Mouse (Mus musculus): ENCODE measurements around the gene Dusp5. TPM values are rescaled to one million over a fixed set of nuclear protein-coding genes. Genes with fewer than 3 reads are reported as not detected.

Dusp5 gene
- 3.0 TPM in 1 of 2 replicates, not detected in the other for polyA plus RNA-seq (2012; ENCODE audit: insufficient read depth, low replicate concordance)

GRCm38 (mm10) chr19:53528752-53529454, at the start of gene Dusp5:
Gene Dusp5, plus strand, starts transcription at chr19:53529109.
- Histone ChIP-seq H3K27me3 (replicated peaks) (peaks cover 60% of the 10 kb centered on the region), H3K4me3 (replicated peaks) (peak within 1 kb of the TSS; percentile 95), H3K4me1 (peaks cover 39% of the 10 kb centered on the region), H3K36me3 (replicated peaks; ENCODE audit: low read length) (no peaks in the 10 kb centered on the region), H3K9me3 (peaks cover 15% of the 10 kb centered on the region)
- TF ChIP-seq GATA1 (IDR thresholded peaks at IDR 0.05; ENCODE audit: borderline replicate concordance, low read length) (no peak), FLI1 (IDR thresholded peaks at IDR 0.05; ENCODE audit: low read length) (no peak)

GRCm38 (mm10) chr19:53479590-53479989, 49.3 kb upstream of the Dusp5 start:
- Histone ChIP-seq H3K27me3 (replicated peaks) (peaks cover 49% of the 10 kb centered on the region), H3K4me1 (peaks cover 10% of the 10 kb centered on the region), H3K4me3 (replicated peaks) (peak overlapping the region; percentile 57), H3K9me3 (no peaks in the 10 kb centered on the region), H3K36me3 (replicated peaks; ENCODE audit: low read length) (no peaks in the 10 kb centered on the region)
- TF ChIP-seq FLI1 (IDR thresholded peaks at IDR 0.05; ENCODE audit: low read length) (no peak), GATA1 (IDR thresholded peaks at IDR 0.05; ENCODE audit: borderline replicate concordance, low read length) (no peak)

GRCm38 (mm10) chr19:53482093-53482492, 46.8 kb upstream of the Dusp5 start:
- Histone ChIP-seq H3K9me3 (no peaks in the 10 kb centered on the region), H3K27me3 (replicated peaks) (peaks cover 39% of the 10 kb centered on the region), H3K36me3 (replicated peaks; ENCODE audit: low read length) (no peaks in the 10 kb centered on the region), H3K4me1 (peaks cover 10% of the 10 kb centered on the region), H3K4me3 (replicated peaks) (no peak overlapping the region)
- no peak for TF ChIP-seq GATA1 (IDR thresholded peaks at IDR 0.05; ENCODE audit: borderline replicate concordance, low read length)
- no peak for TF ChIP-seq FLI1 (IDR thresholded peaks at IDR 0.05; ENCODE audit: low read length)

- Histone ChIP-seq H3K4me3 (replicated peaks) (no peak overlapping the region), H3K9me3 (no peaks in the 10 kb centered on the region), H3K27me3 (replicated peaks) (peaks cover 39% of the 10 kb centered on the region)
Observed at GRCm38 (mm10) chr19:53482527-53482926, 46.4 kb upstream of the Dusp5 start.

GRCm38 (mm10) chr19:53483984-53484383, 44.9 kb upstream of the Dusp5 start:
- Histone ChIP-seq H3K4me1 (peaks cover 10% of the 10 kb centered on the region), H3K9me3 (no peaks in the 10 kb centered on the region), H3K27me3 (replicated peaks) (peaks cover 37% of the 10 kb centered on the region), H3K36me3 (replicated peaks; ENCODE audit: low read length) (no peaks in the 10 kb centered on the region), H3K4me3 (replicated peaks) (no peak overlapping the region)
- TF ChIP-seq GATA1 (IDR thresholded peaks at IDR 0.05; ENCODE audit: borderline replicate concordance, low read length) (no peak), FLI1 (IDR thresholded peaks at IDR 0.05; ENCODE audit: low read length) (no peak)

More at GRCm38 (mm10) chr19:53482527-53482926, 46.4 kb upstream of the Dusp5 start:
- Histone ChIP-seq H3K4me1 (peaks cover 10% of the 10 kb centered on the region), H3K36me3 (replicated peaks; ENCODE audit: low read length) (no peaks in the 10 kb centered on the region)
- TF ChIP-seq FLI1 (IDR thresholded peaks at IDR 0.05; ENCODE audit: low read length), result no peak
- TF ChIP-seq GATA1 (IDR thresholded peaks at IDR 0.05; ENCODE audit: borderline replicate concordance, low read length), result no peak

GRCm38 (mm10) chr19:53484918-53485317, 44.0 kb upstream of the Dusp5 start:
- H3K4me3 ChIP-seq (replicated peaks), result no peak overlapping the region
- H3K36me3 ChIP-seq (replicated peaks; ENCODE audit: low read length), result no peaks in the 10 kb centered on the region
- no peaks in the 10 kb centered on the region for H3K9me3 ChIP-seq
- no peak for TF ChIP-seq GATA1 (IDR thresholded peaks at IDR 0.05; ENCODE audit: borderline replicate concordance, low read length)
- no peak for TF ChIP-seq FLI1 (IDR thresholded peaks at IDR 0.05; ENCODE audit: low read length)
- H3K27me3 ChIP-seq (replicated peaks), result peaks cover 34% of the 10 kb centered on the region
- peaks cover 2% of the 10 kb centered on the region; the same call in 1 of the 2 replicates for H3K4me1 ChIP-seq

- no peak for TF ChIP-seq GATA1 (IDR thresholded peaks at IDR 0.05; ENCODE audit: borderline replicate concordance, low read length)
- no peak for TF ChIP-seq FLI1 (IDR thresholded peaks at IDR 0.05; ENCODE audit: low read length)
- no peaks in the 10 kb centered on the region for H3K4me1 ChIP-seq
- 0 out of 2 replicates have a peak, but pooled peaks cover 3% of the 10 kb centered on the region for H3K9me3 ChIP-seq
- H3K4me3 ChIP-seq (replicated peaks), result no peak overlapping the region
- H3K36me3 ChIP-seq (replicated peaks; ENCODE audit: low read length), result no peaks in the 10 kb centered on the region
- H3K27me3 ChIP-seq (replicated peaks), result peaks cover 32% of the 10 kb centered on the region
Observed at GRCm38 (mm10) chr19:53489187-53489586, 39.7 kb upstream of the Dusp5 start.

GRCm38 (mm10) chr19:53489910-53490309, 39.0 kb upstream of the Dusp5 start:
- no peaks in the 10 kb centered on the region for H3K4me1 ChIP-seq
- H3K36me3 ChIP-seq (replicated peaks; ENCODE audit: low read length), result no peaks in the 10 kb centered on the region
- 0 out of 2 replicates have a peak, but pooled peaks cover 3% of the 10 kb centered on the region for H3K9me3 ChIP-seq
- no peak overlapping the region for H3K4me3 ChIP-seq (replicated peaks)
- TF ChIP-seq FLI1 (IDR thresholded peaks at IDR 0.05; ENCODE audit: low read length), result no peak
- TF ChIP-seq GATA1 (IDR thresholded peaks at IDR 0.05; ENCODE audit: borderline replicate concordance, low read length), result no peak
- H3K27me3 ChIP-seq (replicated peaks), result peaks cover 34% of the 10 kb centered on the region

- TF ChIP-seq FLI1 (IDR thresholded peaks at IDR 0.05; ENCODE audit: low read length), result no peak
- TF ChIP-seq GATA1 (IDR thresholded peaks at IDR 0.05; ENCODE audit: borderline replicate concordance, low read length), result no peak
- no peaks in the 10 kb centered on the region for H3K36me3 ChIP-seq (replicated peaks; ENCODE audit: low read length)
- H3K9me3 ChIP-seq, result 0 out of 2 replicates have a peak, but pooled peaks cover 3% of the 10 kb centered on the region
- no peak overlapping the region for H3K4me3 ChIP-seq (replicated peaks)
- no peaks in the 10 kb centered on the region for H3K4me1 ChIP-seq
- peaks cover 40% of the 10 kb centered on the region for H3K27me3 ChIP-seq (replicated peaks)
Observed at GRCm38 (mm10) chr19:53490898-53491297, 38.0 kb upstream of the Dusp5 start.

GRCm38 (mm10) chr19:53492528-53492927, 36.4 kb upstream of the Dusp5 start:
- no peaks in the 10 kb centered on the region for H3K36me3 ChIP-seq (replicated peaks; ENCODE audit: low read length)
- peaks cover 39% of the 10 kb centered on the region for H3K27me3 ChIP-seq (replicated peaks)
- TF ChIP-seq FLI1 (IDR thresholded peaks at IDR 0.05; ENCODE audit: low read length) (no peak), GATA1 (IDR thresholded peaks at IDR 0.05; ENCODE audit: borderline replicate concordance, low read length) (no peak)
- H3K9me3 ChIP-seq, result 0 out of 2 replicates have a peak, but pooled peaks cover 3% of the 10 kb centered on the region
- peaks cover 5% of the 10 kb centered on the region; the same call in 1 of the 2 replicates for H3K4me1 ChIP-seq
- no peak overlapping the region for H3K4me3 ChIP-seq (replicated peaks)
